Mouse (Mus musculus) forebrain, embryonic 16.5 days (tissue): ENCODE results near the gene Abce1. TPM values are rescaled to one million over a fixed set of nuclear protein-coding genes. Genes with fewer than 3 reads are reported as not detected.

Experiments
- ATAC-seq: fragments of 200-750 bp; cut with Nextera tagmentation; 2 replicates; pipeline ENCODE4 v1.8.0; 2017; ENCODE audit warnings: mild to moderate bottlenecking, moderate library complexity
- H3K27ac ChIP-seq: fragments of 300-500 bp; sonication (generic); 2 replicates; pipeline ENCODE4 v1.5.1; 2014; ENCODE audit warnings: low read length, control low read depth
- H3K27me3 ChIP-seq: fragments of 300-500 bp; sonication (generic); replicated peaks from 2 replicates; pipeline ENCODE4 v1.6.1; 2014; ENCODE audit warnings: low read length; ENCODE audit not compliant: control insufficient read depth, insufficient read depth
- H3K36me3 ChIP-seq: fragments of 300-500 bp; sonication (generic); 2 replicates; pipeline ENCODE4 v1.6.1; 2014; ENCODE audit not compliant: control insufficient read depth, insufficient read depth
- H3K4me1 ChIP-seq: fragments of 300-500 bp; sonication (generic); replicated peaks from 2 replicates; pipeline ENCODE4 v1.6.1; 2014; ENCODE audit warnings: low read length; ENCODE audit not compliant: control insufficient read depth, insufficient read depth
- H3K4me2 ChIP-seq: fragments of 300-500 bp; sonication (generic); 2 replicates; pipeline ENCODE4 v1.6.1; 2014; ENCODE audit warnings: mild to moderate bottlenecking, low read length, control low read depth
- H3K4me3 ChIP-seq: fragments of 300-500 bp; sonication (generic); replicated peaks from 2 replicates; pipeline ENCODE4 v1.5.1; 2014; ENCODE audit warnings: mild to moderate bottlenecking, low read length, control low read depth
- H3K9ac ChIP-seq: fragments of 300-500 bp; sonication (generic); replicated peaks from 2 replicates; pipeline ENCODE4 v1.6.1; 2014; ENCODE audit warnings: low read depth, low read length, control low read depth
- H3K9me3 ChIP-seq: fragments of 300-500 bp; sonication (generic); 2 replicates; pipeline ENCODE4 v1.6.1; 2016; ENCODE audit warnings: low read length; ENCODE audit not compliant: control insufficient read depth
- WGBS: fragments of 180-500 bp; shearing (Covaris S2); extraction: QIAGEN DNeasy Blood & Tissue Kit; methylation state at CpG from one replicate; pipeline ENCODE4 v1.1.7; 2014; 5-methylcytosine and 5-hydroxymethylcytosine counted together
- polyA plus RNA-seq: library from polyadenylated mRNA; unstranded; fragments of >200 nt; fragmentation: Nextera tagmentation; extraction: Ambion mirVana; gene quantifications from 2 replicates; pipeline ENCODE4 v1.2.1, GENCODE M21; 2015

The Abce1 gene
- polyA plus RNA-seq, 1 experiment from 2014 or later = 92.5 TPM

GRCm38 (mm10) chr8:79653736-79654135 is 57.8 kb downstream of the Abce1 start:
- Histone ChIP-seq H3K9me3 (no peaks in the 10 kb centered on the region), H3K4me2 (no peak overlapping the region), H3K9ac (no peak overlapping the region), H3K4me3 (no peak overlapping the region), H3K27ac (no peak overlapping the region), H3K36me3 (peaks cover 6% of the 10 kb centered on the region; the same call in 1 of the 2 replicates), H3K27me3 (no peaks in the 10 kb centered on the region), H3K4me1 (no peaks in the 10 kb centered on the region)
- no peak for ATAC-seq
- 96% methylated on average over 4 of the region's 4 CpGs for WGBS

GRCm38 (mm10) chr8:79650158-79650814 is 61.3 kb downstream of the Abce1 start:
- no peak overlapping the region for H3K4me2 ChIP-seq
- H3K9ac ChIP-seq = no peak overlapping the region
- H3K4me3 ChIP-seq = no peak overlapping the region
- peaks cover 9% of the 10 kb centered on the region for H3K36me3 ChIP-seq
- H3K4me1 ChIP-seq = no peaks in the 10 kb centered on the region
- H3K27me3 ChIP-seq = no peaks in the 10 kb centered on the region
- ATAC-seq = no peak
- WGBS = 83% methylated on average over 1 of the region's 1 CpGs
- no peak overlapping the region for H3K27ac ChIP-seq
- no peaks in the 10 kb centered on the region for H3K9me3 ChIP-seq

DNA sequence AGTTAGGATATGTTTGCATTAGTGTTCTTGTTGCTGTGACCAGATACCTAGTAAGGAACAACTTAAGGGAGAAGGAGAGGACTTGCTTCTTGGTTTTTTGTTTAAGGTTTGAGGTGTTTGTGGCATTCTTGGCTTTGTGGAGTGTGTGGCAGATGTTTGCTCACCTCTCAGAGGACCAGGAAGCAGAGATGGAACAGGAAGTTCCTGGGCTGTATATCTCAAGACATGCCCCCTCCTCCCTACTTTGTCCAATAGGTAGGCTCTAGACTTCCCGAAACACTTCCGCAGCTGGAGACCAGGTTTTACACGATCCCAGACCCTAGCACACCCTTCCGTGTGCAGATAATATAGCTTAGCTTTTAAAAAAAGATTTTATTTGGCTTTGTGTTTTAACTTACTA is 62.0 kb downstream of the Abce1 start:
- Histone ChIP-seq H3K4me3 (no peak overlapping the region), H3K9ac (no peak overlapping the region), H3K9me3 (no peaks in the 10 kb centered on the region), H3K27ac (no peak overlapping the region), H3K4me1 (no peaks in the 10 kb centered on the region), H3K36me3 (peaks cover 8% of the 10 kb centered on the region), H3K27me3 (no peaks in the 10 kb centered on the region), H3K4me2 (no peak overlapping the region)
- WGBS = over 99% methylated on average over 4 of the region's 4 CpGs
- no peak for ATAC-seq

DNA sequence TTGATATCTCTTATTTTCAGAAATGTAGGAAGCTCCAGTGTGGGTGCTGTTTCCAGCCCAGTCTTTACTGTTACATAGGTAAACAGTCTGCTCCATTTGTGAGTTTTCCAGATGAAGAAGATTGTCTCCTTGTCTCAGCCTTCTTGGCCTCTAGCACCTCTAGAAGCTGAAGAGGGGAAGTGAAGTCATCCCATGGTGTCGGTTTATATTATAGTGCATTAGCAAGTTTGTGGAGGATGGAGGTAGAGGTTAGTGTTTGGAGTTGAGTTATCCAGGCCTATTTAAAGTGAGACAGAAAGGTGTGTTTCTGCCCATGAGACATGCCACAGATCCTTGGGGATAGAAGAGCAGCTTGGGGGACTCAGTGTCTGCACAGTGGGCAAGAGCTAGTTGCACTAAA is 70.4 kb downstream of the Abce1 start:
- Histone ChIP-seq H3K9ac (peak overlapping the region; percentile 1; the same call in 1 of the 2 replicates), H3K9me3 (no peaks in the 10 kb centered on the region), H3K4me3 (peak overlapping the region; percentile 95), H3K4me2 (peak overlapping the region; percentile 77), H3K4me1 (peaks cover 26% of the 10 kb centered on the region), H3K27me3 (no peaks in the 10 kb centered on the region), H3K36me3 (peaks cover 4% of the 10 kb centered on the region; the same call in 1 of the 2 replicates), H3K27ac (no peak overlapping the region)
- 16% methylated on average over 1 of the region's 1 CpGs for WGBS
- ATAC-seq = no peak

DNA sequence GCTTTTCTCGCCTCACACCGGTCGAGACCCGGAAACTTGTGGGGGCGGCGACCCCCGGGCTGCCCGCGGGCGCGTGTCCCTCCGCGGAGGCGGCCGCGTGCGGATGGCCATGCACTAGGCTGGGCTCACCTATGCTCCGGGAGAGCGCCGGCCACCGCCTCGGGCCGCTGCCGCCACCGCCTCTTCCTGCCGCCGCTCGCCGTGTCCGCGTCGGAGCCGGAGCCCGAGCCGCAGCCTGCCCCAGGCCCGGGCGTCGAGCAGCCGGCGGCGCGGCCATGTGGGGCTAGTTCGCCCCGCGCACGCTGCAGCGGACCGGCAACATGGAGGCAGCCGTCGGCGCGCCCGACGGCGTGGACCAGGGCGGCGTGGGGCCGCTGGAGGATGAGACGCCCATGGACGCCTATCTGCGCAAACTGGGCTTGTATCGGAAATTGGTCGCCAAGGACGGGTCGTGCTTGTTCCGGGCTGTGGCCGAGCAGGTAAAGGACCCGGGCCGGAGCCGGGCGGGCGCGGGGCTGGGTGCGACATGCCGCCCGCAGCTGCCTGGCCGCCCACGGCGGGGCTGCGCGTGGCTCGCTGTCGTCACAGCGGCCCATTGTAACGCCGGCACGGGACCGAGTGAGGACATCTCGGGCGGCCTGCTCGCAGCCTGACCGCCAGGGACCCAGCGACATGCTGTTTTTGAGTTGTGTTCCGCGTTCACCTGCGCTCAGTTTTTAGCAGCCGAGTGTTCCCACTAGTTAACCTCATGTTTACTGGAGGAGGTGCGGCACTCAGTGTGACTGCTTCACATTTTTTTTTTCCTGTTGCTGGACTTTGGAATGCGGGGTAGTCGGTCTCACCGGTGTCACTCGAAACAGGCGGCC is 71.7 kb downstream of the Abce1 start, which contains the start of gene Otud4:
TSS of gene Otud4 (plus strand) at position 33 of the 866 bp plus-strand sequence.
- Histone ChIP-seq H3K4me2 (peak within 1 kb of the TSS; percentile 77), H3K36me3 (no peaks in the 10 kb centered on the region), H3K4me1 (peaks cover 26% of the 10 kb centered on the region), H3K27ac (peak within 1 kb of the TSS; percentile 99), H3K4me3 (peak within 1 kb of the TSS; percentile 95), H3K9ac (peak within 1 kb of the TSS; percentile 90), H3K27me3 (no peaks in the 10 kb centered on the region), H3K9me3 (no peaks in the 10 kb centered on the region)
- WGBS = under 1% methylated on average over 92 of the region's 103 CpGs
- ATAC-seq = peak; percentile 53

DNA sequence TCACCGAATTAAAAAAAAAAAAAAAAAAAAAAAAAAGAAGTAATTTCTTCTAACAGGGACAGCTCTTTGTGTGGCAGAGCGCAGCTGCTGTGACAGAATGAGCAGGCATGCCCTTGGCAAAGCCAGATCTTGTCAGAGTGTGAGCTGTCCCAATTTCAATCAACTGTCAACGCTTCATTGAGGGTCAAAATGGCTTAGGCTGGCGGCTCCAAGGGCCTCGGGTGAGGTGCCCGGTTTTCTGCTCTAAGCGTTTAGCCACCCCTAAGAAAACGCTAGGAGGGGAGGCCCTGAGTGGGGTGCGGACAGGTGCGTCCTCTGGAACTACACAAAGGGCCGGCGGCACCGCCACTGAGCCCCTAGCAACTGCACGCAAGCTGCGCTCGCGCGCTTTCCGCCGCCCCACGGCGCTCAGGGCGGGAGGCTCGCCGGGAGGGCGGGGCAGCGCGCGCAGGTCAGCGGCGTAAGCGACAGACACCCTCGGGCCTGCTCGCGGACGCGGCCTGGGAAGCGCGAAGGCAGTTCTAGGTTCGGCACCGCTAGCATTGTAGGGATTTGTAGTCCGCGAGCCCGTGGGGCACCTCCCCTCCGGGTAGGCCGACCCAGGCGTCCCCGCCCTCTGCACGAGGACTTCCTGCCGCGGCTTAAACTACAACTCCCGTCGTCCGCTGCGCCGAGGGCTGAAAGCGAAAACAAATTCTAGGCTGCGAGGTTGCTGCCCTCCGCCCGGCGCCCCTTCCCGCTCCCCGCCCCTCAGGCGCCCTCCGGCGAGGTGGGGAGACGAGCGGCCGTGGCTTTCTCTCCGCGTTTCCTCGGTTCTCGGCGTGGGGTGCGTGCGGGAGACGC is 72.6 kb downstream of the Abce1 start:
- peak overlapping the region; percentile 99 for H3K27ac ChIP-seq
- H3K36me3 ChIP-seq = no peaks in the 10 kb centered on the region
- H3K27me3 ChIP-seq = no peaks in the 10 kb centered on the region
- peak overlapping the region; percentile 90 for H3K9ac ChIP-seq
- H3K4me3 ChIP-seq = peak overlapping the region; percentile 95
- H3K4me2 ChIP-seq = peak overlapping the region; percentile 77
- peak; percentile 99 for ATAC-seq
- under 1% methylated on average over 70 of the region's 77 CpGs for WGBS
- peaks cover 26% of the 10 kb centered on the region for H3K4me1 ChIP-seq
- no peaks in the 10 kb centered on the region for H3K9me3 ChIP-seq

DNA sequence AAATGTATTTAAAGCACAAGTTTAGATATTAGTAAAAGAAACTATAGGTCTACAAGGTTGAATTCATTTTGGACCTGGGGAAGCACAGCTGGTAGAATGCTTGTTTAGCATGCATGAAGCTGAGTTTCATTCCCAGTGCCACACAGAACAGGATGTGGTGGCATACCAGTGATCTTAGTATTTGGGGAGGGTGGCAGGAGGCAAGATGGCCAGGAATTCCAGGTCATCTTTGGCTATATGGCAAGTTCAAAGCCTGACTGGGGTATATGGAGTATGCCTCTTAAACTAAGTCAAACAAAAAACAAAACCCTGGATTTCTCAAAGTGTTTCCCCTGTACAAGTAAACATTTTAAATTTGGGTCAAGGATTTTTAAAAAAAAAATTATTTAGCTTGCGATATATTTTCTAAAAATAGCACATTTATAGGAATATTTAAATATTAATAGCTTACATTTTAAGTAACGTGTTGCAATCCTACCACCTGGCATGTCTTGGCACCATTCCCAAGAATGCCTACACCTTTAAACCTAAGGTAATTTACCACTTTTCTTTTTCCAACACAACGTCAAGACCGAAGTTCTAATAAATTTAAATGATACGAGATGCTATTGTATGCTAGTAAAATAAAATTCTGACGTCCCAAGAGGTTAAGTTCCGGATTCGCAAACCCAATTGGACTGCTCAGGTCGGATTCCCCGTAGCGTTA is 73.4 kb downstream of the Abce1 start:
- peak overlapping the region; percentile 90 for H3K9ac ChIP-seq
- H3K4me1 ChIP-seq = peaks cover 22% of the 10 kb centered on the region
- no peaks in the 10 kb centered on the region for H3K27me3 ChIP-seq
- H3K9me3 ChIP-seq = no peaks in the 10 kb centered on the region
- peak overlapping the region; percentile 69 for H3K4me2 ChIP-seq
- no peak for ATAC-seq
- H3K4me3 ChIP-seq = peak overlapping the region; percentile 95
- WGBS = 5% methylated on average over 11 of the region's 11 CpGs
- H3K27ac ChIP-seq = peak overlapping the region; percentile 99
- no peaks in the 10 kb centered on the region for H3K36me3 ChIP-seq

- Histone ChIP-seq H3K4me2 (no peak overlapping the region), H3K36me3 (no peaks in the 10 kb centered on the region), H3K27me3 (no peaks in the 10 kb centered on the region), H3K9me3 (no peaks in the 10 kb centered on the region), H3K4me1 (peaks cover 17% of the 10 kb centered on the region), H3K9ac (no peak overlapping the region), H3K27ac (no peak overlapping the region), H3K4me3 (no peak overlapping the region)
- no peak for ATAC-seq
- WGBS = 87% methylated on average over 3 of the region's 3 CpGs
Observed at GRCm38 (mm10) chr8:79637237-79637636, 74.3 kb downstream of the Abce1 start.
